Mouse (Mus musculus) neural tube, embryonic 12.5 days (tissue): ENCODE data around the gene Gm44511. TPM values are rescaled to one million over a fixed set of nuclear protein-coding genes. Genes with fewer than 3 reads are reported as not detected.

Experiments used
- ATAC-seq: fragments of 200-750 bp; cut with Nextera tagmentation; 2 replicates; pipeline ENCODE4 v1.8.0; 2017; ENCODE audit warnings: low read depth, mild to moderate bottlenecking, moderate TSS enrichment, moderate library complexity; ENCODE audit not compliant: low FRiP score
- H3K27ac ChIP-seq: fragments of 300-500 bp; sonication (generic); 2 replicates; pipeline ENCODE4 v1.5.1; 2016
- H3K27me3 ChIP-seq: fragments of 300-500 bp; sonication (generic); replicated peaks from 2 replicates; pipeline ENCODE4 v1.6.1; 2016; ENCODE audit warnings: mild to moderate bottlenecking
- H3K36me3 ChIP-seq: fragments of 300-500 bp; sonication (generic); 2 replicates; pipeline ENCODE4 v1.6.1; 2016; ENCODE audit warnings: mild to moderate bottlenecking
- H3K4me1 ChIP-seq: fragments of 300-500 bp; sonication (generic); 2 replicates; pipeline ENCODE4 v1.6.1; 2016
- H3K4me2 ChIP-seq: fragments of 300-500 bp; sonication (generic); replicated peaks from 2 replicates; pipeline ENCODE4 v1.6.1; 2016; ENCODE audit warnings: mild to moderate bottlenecking
- H3K4me3 ChIP-seq: fragments of 300-500 bp; sonication (generic); 2 replicates; pipeline ENCODE4 v1.5.1; 2016
- H3K9ac ChIP-seq: fragments of 300-500 bp; sonication (generic); 2 replicates; pipeline ENCODE4 v1.6.1; 2016; ENCODE audit warnings: mild to moderate bottlenecking
- H3K9me3 ChIP-seq: fragments of 300-500 bp; sonication (generic); 2 replicates; pipeline ENCODE4 v1.6.1; 2016; ENCODE audit warnings: mild to moderate bottlenecking
- WGBS: fragments of 180-500 bp; shearing (Covaris S2); methylation state at CpG from one replicate; pipeline ENCODE4 v1.1.7; 2016; 5-methylcytosine and 5-hydroxymethylcytosine counted together
- polyA plus RNA-seq: library from polyadenylated mRNA; unstranded; fragments of >200 nt; fragmentation: Nextera tagmentation; extraction: Ambion mirVana; gene quantifications from 2 replicates; pipeline ENCODE4 v1.2.1, GENCODE M21; 2016

Gm44511 gene
- polyA plus RNA-seq = not detected in 2 replicates

- no peaks in the 10 kb centered on the region for H3K36me3 ChIP-seq
- no peaks in the 10 kb centered on the region for H3K9me3 ChIP-seq
- no peak for ATAC-seq
- no peaks in the 10 kb centered on the region for H3K27me3 ChIP-seq
- H3K4me3 ChIP-seq = no peak within 1 kb of the TSS
- 88% methylated on average over 6 of the region's 6 CpGs for WGBS
- no peaks in the 10 kb centered on the region for H3K4me1 ChIP-seq
- no peak within 1 kb of the TSS for H3K4me2 ChIP-seq
- H3K27ac ChIP-seq = no peak within 1 kb of the TSS
- H3K9ac ChIP-seq = no peak within 1 kb of the TSS
Measured at GRCm38 (mm10) chr6:128826132-128826531, at the start of gene Gm44511, which contains the start of gene Klrb1b. Gene Gm44511, minus strand, starts transcription at chr6:128826315. Gene Klrb1b, minus strand, starts transcription at chr6:128826331.

GRCm38 (mm10) chr6:128871910-128872610 lies 45.9 kb upstream of the Gm44511 start:
- no peak overlapping the region for H3K4me3 ChIP-seq
- no peak for ATAC-seq
- no peaks in the 10 kb centered on the region for H3K4me1 ChIP-seq
- H3K27me3 ChIP-seq = no peaks in the 10 kb centered on the region
- WGBS = 76% methylated on average over 1 of the region's 1 CpGs
- no peak overlapping the region for H3K4me2 ChIP-seq
- no peak overlapping the region for H3K9ac ChIP-seq
- peaks cover 5% of the 10 kb centered on the region for H3K9me3 ChIP-seq
- H3K27ac ChIP-seq = no peak overlapping the region
- no peaks in the 10 kb centered on the region for H3K36me3 ChIP-seq

- Histone ChIP-seq H3K36me3 (no peaks in the 10 kb centered on the region), H3K9me3 (no peaks in the 10 kb centered on the region), H3K27ac (no peak overlapping the region), H3K4me3 (no peak overlapping the region), H3K4me1 (no peaks in the 10 kb centered on the region), H3K4me2 (no peak overlapping the region), H3K9ac (no peak overlapping the region), H3K27me3 (no peaks in the 10 kb centered on the region)
- WGBS = 11% methylated on average over 3 of the region's 3 CpGs
- no peak for ATAC-seq
Measured at GRCm38 (mm10) chr6:128868861-128869260, 42.7 kb upstream of the Gm44511 start.

- Histone ChIP-seq H3K9ac (no peak overlapping the region), H3K9me3 (no peaks in the 10 kb centered on the region), H3K36me3 (no peaks in the 10 kb centered on the region), H3K27me3 (no peaks in the 10 kb centered on the region), H3K4me3 (no peak overlapping the region), H3K27ac (no peak overlapping the region), H3K4me1 (no peaks in the 10 kb centered on the region; the same call in 1 of the 2 replicates), H3K4me2 (no peak overlapping the region)
- no peak for ATAC-seq
- WGBS = 90% methylated on average over 2 of the region's 2 CpGs
Measured at GRCm38 (mm10) chr6:128857976-128858375, 31.9 kb upstream of the Gm44511 start.

GRCm38 (mm10) chr6:128856250-128856649 lies 30.1 kb upstream of the Gm44511 start:
- Histone ChIP-seq H3K9me3 (no peaks in the 10 kb centered on the region), H3K36me3 (no peaks in the 10 kb centered on the region), H3K9ac (no peak overlapping the region), H3K4me1 (no peaks in the 10 kb centered on the region; the same call in 1 of the 2 replicates), H3K4me3 (no peak overlapping the region), H3K4me2 (no peak overlapping the region), H3K27ac (no peak overlapping the region), H3K27me3 (no peaks in the 10 kb centered on the region)
- ATAC-seq = no peak
- WGBS = 73% methylated on average over 5 of the region's 5 CpGs

GRCm38 (mm10) chr6:128855477-128855876 lies 29.4 kb upstream of the Gm44511 start:
- Histone ChIP-seq H3K27ac (no peak overlapping the region), H3K36me3 (no peaks in the 10 kb centered on the region), H3K4me2 (no peak overlapping the region), H3K4me1 (no peaks in the 10 kb centered on the region; the same call in 1 of the 2 replicates), H3K9me3 (no peaks in the 10 kb centered on the region), H3K9ac (no peak overlapping the region), H3K27me3 (no peaks in the 10 kb centered on the region), H3K4me3 (no peak overlapping the region)
- ATAC-seq = no peak
- 84% methylated on average over 1 of the region's 1 CpGs for WGBS

- Histone ChIP-seq H3K27me3 (no peaks in the 10 kb centered on the region), H3K27ac (no peak overlapping the region), H3K9ac (no peak overlapping the region), H3K9me3 (no peaks in the 10 kb centered on the region), H3K4me3 (no peak overlapping the region), H3K4me1 (no peaks in the 10 kb centered on the region; the same call in 1 of the 2 replicates), H3K4me2 (no peak overlapping the region), H3K36me3 (no peaks in the 10 kb centered on the region)
- no peak for ATAC-seq
- WGBS = 96% methylated on average over 3 of the region's 3 CpGs
Measured at GRCm38 (mm10) chr6:128854895-128855294, 28.8 kb upstream of the Gm44511 start.

- H3K27ac ChIP-seq = no peak overlapping the region
- 45% methylated on average over 12 of the region's 12 CpGs for WGBS
- no peaks in the 10 kb centered on the region for H3K9me3 ChIP-seq
- no peaks in the 10 kb centered on the region; the same call in 1 of the 2 replicates for H3K4me1 ChIP-seq
- no peak overlapping the region for H3K9ac ChIP-seq
- H3K4me2 ChIP-seq = peak overlapping the region; percentile 27; the same call in 1 of the 2 replicates
- H3K36me3 ChIP-seq = no peaks in the 10 kb centered on the region
- no peaks in the 10 kb centered on the region for H3K27me3 ChIP-seq
- peak; percentile 76 for ATAC-seq
- no peak overlapping the region for H3K4me3 ChIP-seq
Measured at GRCm38 (mm10) chr6:128854024-128854820, 28.1 kb upstream of the Gm44511 start.

GRCm38 (mm10) chr6:128852766-128853165 lies 26.7 kb upstream of the Gm44511 start:
- Histone ChIP-seq H3K36me3 (no peaks in the 10 kb centered on the region), H3K9me3 (no peaks in the 10 kb centered on the region), H3K9ac (no peak overlapping the region), H3K4me3 (no peak overlapping the region), H3K4me1 (no peaks in the 10 kb centered on the region; the same call in 1 of the 2 replicates), H3K27me3 (no peaks in the 10 kb centered on the region), H3K27ac (no peak overlapping the region), H3K4me2 (no peak overlapping the region)
- 90% methylated on average over 3 of the region's 3 CpGs for WGBS
- ATAC-seq = no peak

- H3K4me2 ChIP-seq = no peak overlapping the region
- H3K4me3 ChIP-seq = no peak overlapping the region
- 84% methylated on average over 2 of the region's 2 CpGs for WGBS
- no peak overlapping the region for H3K27ac ChIP-seq
- no peaks in the 10 kb centered on the region; the same call in 1 of the 2 replicates for H3K4me1 ChIP-seq
- no peaks in the 10 kb centered on the region for H3K9me3 ChIP-seq
- H3K36me3 ChIP-seq = no peaks in the 10 kb centered on the region
- no peaks in the 10 kb centered on the region for H3K27me3 ChIP-seq
- H3K9ac ChIP-seq = no peak overlapping the region
- ATAC-seq = no peak
Measured at GRCm38 (mm10) chr6:128851151-128851550, 25.0 kb upstream of the Gm44511 start.

GRCm38 (mm10) chr6:128850671-128851070 lies 24.6 kb upstream of the Gm44511 start:
- H3K27ac ChIP-seq = no peak overlapping the region
- H3K9ac ChIP-seq = no peak overlapping the region
- no peak overlapping the region for H3K4me2 ChIP-seq
- ATAC-seq = no peak
- no peaks in the 10 kb centered on the region for H3K4me1 ChIP-seq
- no peaks in the 10 kb centered on the region for H3K9me3 ChIP-seq
- H3K4me3 ChIP-seq = no peak overlapping the region
- no peaks in the 10 kb centered on the region for H3K27me3 ChIP-seq
- 73% methylated on average over 2 of the region's 2 CpGs for WGBS
- H3K36me3 ChIP-seq = no peaks in the 10 kb centered on the region

- Histone ChIP-seq H3K9me3 (no peaks in the 10 kb centered on the region), H3K36me3 (no peaks in the 10 kb centered on the region), H3K27ac (no peak overlapping the region), H3K4me3 (no peak overlapping the region), H3K4me2 (no peak overlapping the region), H3K4me1 (no peaks in the 10 kb centered on the region), H3K9ac (no peak overlapping the region), H3K27me3 (no peaks in the 10 kb centered on the region)
- ATAC-seq = no peak
- WGBS = 59% methylated on average over 2 of the region's 2 CpGs
Measured at GRCm38 (mm10) chr6:128849902-128850301, 23.8 kb upstream of the Gm44511 start.
